Mouse (Mus musculus) limb, embryonic 14.5 days (tissue): ENCODE data around the gene Neurog3. TPM values are rescaled to one million over a fixed set of nuclear protein-coding genes. Genes with fewer than 3 reads are reported as not detected.

ENCODE experiments used
- ATAC-seq: fragments of 200-750 bp; cut with Nextera tagmentation; 2 replicates; pipeline ENCODE4 v1.8.0; 2017; ENCODE audit warnings: low read depth, moderate number of reproducible peaks, moderate TSS enrichment; ENCODE audit not compliant: low FRiP score
- DNase-seq: peaks from one replicate; pipeline ENCODE4 v3.0.0-alpha.2; 2015; ENCODE audit warnings: low spot score
- H3K27ac ChIP-seq: fragments of 300-500 bp; sonication (generic); replicated peaks from 2 replicates; pipeline ENCODE4 v1.5.1; 2014; ENCODE audit warnings: low read depth, mild to moderate bottlenecking, low read length, moderate library complexity, mixed read lengths
- H3K27me3 ChIP-seq: fragments of 300-500 bp; sonication (generic); 2 replicates; pipeline ENCODE4 v1.6.1; 2014; ENCODE audit warnings: low read length, mixed read lengths; ENCODE audit not compliant: control insufficient read depth, insufficient read depth
- H3K36me3 ChIP-seq: fragments of 300-500 bp; sonication (generic); 2 replicates; pipeline ENCODE4 v1.6.1; 2014; ENCODE audit warnings: mild to moderate bottlenecking, low read length, moderate library complexity, mixed read lengths; ENCODE audit not compliant: control insufficient read depth, insufficient read depth
- H3K4me1 ChIP-seq: fragments of 300-500 bp; sonication (generic); 2 replicates; pipeline ENCODE4 v1.6.1; 2014; ENCODE audit warnings: antibody characterized with exemption, low read length, mixed read lengths; ENCODE audit not compliant: control insufficient read depth, insufficient read depth
- H3K4me2 ChIP-seq: fragments of 300-500 bp; sonication (generic); replicated peaks from 2 replicates; pipeline ENCODE4 v1.6.1; 2014; ENCODE audit warnings: low read depth, mild to moderate bottlenecking, low read length, moderate library complexity; ENCODE audit not compliant: severe bottlenecking
- H3K4me3 ChIP-seq: fragments of 300-500 bp; sonication (generic); replicated peaks from 2 replicates; pipeline ENCODE4 v1.5.1; 2014; ENCODE audit warnings: low read length
- H3K9ac ChIP-seq: fragments of 300-500 bp; sonication (generic); 2 replicates; pipeline ENCODE4 v1.6.1; 2014; ENCODE audit warnings: mild to moderate bottlenecking, low read depth, low read length, moderate library complexity; ENCODE audit not compliant: severe bottlenecking
- H3K9me3 ChIP-seq: fragments of 300-500 bp; sonication (generic); 2 replicates; pipeline ENCODE4 v1.6.1; 2016; ENCODE audit warnings: low read length; ENCODE audit not compliant: control insufficient read depth
- POLR2A ChIP-seq: fragments of 200-500 bp; IDR thresholded peaks from 2 replicates; pipeline ENCODE4 v1.8.0; 2012; ENCODE audit warnings: inconsistent platforms, mild to moderate bottlenecking, moderate library complexity, borderline replicate concordance; ENCODE audit not compliant: insufficient read depth, insufficient read length; ENCODE audit errors: extremely low read depth
- WGBS: fragments of 180-500 bp; shearing (Covaris S2); extraction: QIAGEN DNeasy Blood & Tissue Kit; methylation state at CpG from one replicate; pipeline ENCODE4 v1.1.7; 2014; 5-methylcytosine and 5-hydroxymethylcytosine counted together
- polyA plus RNA-seq, 2 experiments: library from polyadenylated mRNA; depleted of rRNA in 1 of 2; stranded (reverse) in 1 of 2; unstranded in 1 of 2; fragments of >200 nt; fragmentation: Nextera tagmentation in 1 of 2; extraction: Ambion mirVana in 1 of 2; gene quantifications; 2 replicates each; pipeline versions ENCODE4 v1.2.1 to v1.2.3; 2012 to 2014

Gene Neurog3
- polyA plus RNA-seq, 2 experiments = not detected

DNA sequence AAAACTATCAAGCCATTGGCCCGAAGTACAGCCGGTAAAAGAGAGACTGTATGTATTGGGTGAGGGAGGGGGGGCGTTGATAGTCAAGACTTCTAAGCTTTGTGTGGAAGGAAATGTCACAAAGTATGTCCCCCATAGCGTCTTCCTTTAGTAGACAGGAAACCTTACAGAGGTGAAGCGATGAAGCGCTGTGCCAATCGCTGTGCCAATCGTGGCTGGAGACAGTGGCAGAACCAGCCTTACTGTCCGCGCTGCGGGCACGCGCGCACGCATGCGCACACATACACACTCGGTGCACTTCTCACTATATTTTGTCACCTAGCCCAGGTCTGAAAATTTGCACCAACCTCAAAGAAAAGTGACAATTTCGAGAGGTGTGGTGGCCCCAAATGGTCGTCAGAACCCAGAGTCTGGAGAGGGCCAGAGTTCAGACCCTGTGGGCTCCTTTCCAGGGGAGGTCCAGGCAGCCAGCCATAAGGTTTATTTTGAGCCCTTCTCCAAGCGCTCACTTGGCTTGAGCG, 5.1 kb upstream of the Neurog3 start:
- Histone ChIP-seq H3K9ac (no peak overlapping the region), H3K4me1 (peaks cover 3% of the 10 kb centered on the region), H3K9me3 (no peaks in the 10 kb centered on the region), H3K4me2 (no peak overlapping the region), H3K36me3 (no peaks in the 10 kb centered on the region), H3K27ac (no peak overlapping the region), H3K27me3 (peaks cover 61% of the 10 kb centered on the region), H3K4me3 (no peak overlapping the region)
- ATAC-seq = no peak
- 25% methylated on average over 21 of the region's 21 CpGs for WGBS
- no peak for DNase-seq
- no peak for TF ChIP-seq POLR2A

DNA sequence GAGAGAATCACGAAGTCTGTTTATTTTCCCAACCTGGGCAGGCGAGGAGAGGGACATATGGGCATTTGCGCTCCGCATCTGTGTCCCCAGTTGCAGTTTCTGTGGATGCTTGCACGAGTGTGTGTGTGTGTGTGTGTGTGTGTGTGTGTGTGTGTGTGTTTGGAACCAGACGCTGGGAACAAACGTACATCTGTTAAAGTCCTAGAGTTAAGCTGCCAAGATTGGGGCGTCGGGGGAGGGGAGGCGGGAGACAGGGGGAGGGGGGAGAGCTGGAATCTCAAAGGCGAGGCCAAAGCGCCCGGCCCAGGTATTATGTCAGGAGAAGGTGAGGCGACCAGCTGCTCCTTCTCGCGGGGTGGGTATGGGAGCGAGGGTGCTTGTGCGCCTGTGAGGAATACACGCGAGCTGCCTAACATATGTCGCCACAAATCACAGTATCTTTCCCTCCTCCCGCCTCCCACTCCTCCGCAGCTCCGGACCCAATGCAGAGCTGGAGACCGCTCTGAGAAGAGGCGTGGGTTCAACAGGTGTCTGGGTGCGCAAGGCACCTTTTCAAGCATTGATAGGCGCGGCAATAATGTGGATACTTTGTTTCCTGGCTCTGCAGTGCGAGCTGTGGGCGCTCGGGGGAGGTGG, 4.5 kb upstream of the Neurog3 start:
- Histone ChIP-seq H3K9me3 (no peaks in the 10 kb centered on the region), H3K27ac (no peak overlapping the region), H3K36me3 (no peaks in the 10 kb centered on the region), H3K4me3 (no peak overlapping the region), H3K27me3 (peaks cover 68% of the 10 kb centered on the region), H3K4me2 (no peak overlapping the region), H3K4me1 (peaks cover 4% of the 10 kb centered on the region), H3K9ac (no peak overlapping the region)
- DNase-seq (no peak), ATAC-seq (no peak)
- no peak for TF ChIP-seq POLR2A
- WGBS = 2% methylated on average over 28 of the region's 32 CpGs

DNA sequence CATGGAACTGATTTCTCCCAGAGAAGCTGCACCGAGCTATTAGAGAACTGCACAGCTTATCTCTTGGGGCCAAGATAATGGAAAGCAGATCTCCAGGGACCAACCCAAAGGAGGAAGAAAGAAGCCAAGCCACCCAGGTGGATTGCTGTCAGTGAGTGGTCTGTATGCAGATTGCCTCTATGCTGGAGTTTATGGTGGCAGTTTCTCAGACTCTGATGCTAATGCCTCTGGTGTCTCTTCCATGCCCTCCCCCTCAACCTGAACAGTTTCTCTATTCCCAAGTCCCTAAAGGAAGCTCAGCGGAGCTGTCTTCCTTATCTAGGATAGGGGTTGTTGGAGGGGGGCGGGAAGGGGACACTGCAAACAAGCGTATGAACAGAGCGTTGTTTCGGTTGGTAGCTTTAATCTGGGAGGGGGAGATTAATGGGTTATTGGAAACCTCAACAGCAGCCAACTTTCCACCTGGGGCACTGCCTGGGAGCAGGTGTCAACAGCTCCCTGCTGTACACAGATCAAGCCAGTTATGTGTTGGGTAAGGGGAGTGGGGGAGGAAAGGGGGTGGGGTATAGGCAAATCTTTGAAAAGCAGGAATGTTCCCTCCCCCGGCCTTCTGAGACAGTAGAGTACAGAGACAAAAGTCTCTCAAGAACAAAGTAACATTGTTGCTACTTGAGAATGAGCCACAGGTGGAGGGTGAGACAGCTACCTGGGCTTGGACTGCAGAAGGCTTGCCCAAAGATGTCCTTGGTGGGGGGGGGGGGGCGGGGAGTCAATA, 3.0 kb downstream of the Neurog3 start:
- no peak for TF ChIP-seq POLR2A
- H3K9ac ChIP-seq = no peak overlapping the region
- ATAC-seq (no peak), DNase-seq (no peak)
- peaks cover 4% of the 10 kb centered on the region for H3K4me1 ChIP-seq
- H3K4me2 ChIP-seq = no peak overlapping the region
- no peak overlapping the region for H3K4me3 ChIP-seq
- 7% methylated on average over 8 of the region's 8 CpGs for WGBS
- H3K9me3 ChIP-seq = no peaks in the 10 kb centered on the region
- H3K27ac ChIP-seq = no peak overlapping the region
- peaks cover 66% of the 10 kb centered on the region for H3K27me3 ChIP-seq
- no peaks in the 10 kb centered on the region for H3K36me3 ChIP-seq

DNA sequence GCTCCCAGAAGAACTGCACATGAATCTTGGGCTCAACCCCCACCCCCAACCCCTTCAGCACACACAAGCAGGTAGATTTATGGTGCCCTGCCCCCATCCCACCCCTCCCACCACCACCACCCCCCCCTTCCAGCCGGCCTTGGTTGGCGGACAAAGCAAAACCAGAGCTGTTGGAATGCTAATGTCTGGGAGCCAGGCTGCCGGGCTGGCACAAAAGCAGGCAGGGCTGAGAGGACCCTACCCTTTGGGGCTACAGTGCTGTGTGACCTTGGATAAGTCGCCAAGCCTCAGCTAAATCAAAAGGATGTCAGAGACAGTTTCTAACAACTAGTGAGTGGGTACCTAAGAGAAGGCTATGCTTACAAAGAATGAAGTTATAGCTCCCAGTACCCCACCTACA, 4.3 kb downstream of the Neurog3 start:
- no peak for DNase-seq
- no peak overlapping the region for H3K4me3 ChIP-seq
- H3K27me3 ChIP-seq = peaks cover 54% of the 10 kb centered on the region
- H3K27ac ChIP-seq = no peak overlapping the region
- no peaks in the 10 kb centered on the region for H3K9me3 ChIP-seq
- no peak for ATAC-seq
- H3K36me3 ChIP-seq = no peaks in the 10 kb centered on the region
- no peak overlapping the region for H3K9ac ChIP-seq
- WGBS = 12% methylated on average over 4 of the region's 4 CpGs
- H3K4me2 ChIP-seq = no peak overlapping the region
- peaks cover 4% of the 10 kb centered on the region for H3K4me1 ChIP-seq
- TF ChIP-seq POLR2A = no peak

DNA sequence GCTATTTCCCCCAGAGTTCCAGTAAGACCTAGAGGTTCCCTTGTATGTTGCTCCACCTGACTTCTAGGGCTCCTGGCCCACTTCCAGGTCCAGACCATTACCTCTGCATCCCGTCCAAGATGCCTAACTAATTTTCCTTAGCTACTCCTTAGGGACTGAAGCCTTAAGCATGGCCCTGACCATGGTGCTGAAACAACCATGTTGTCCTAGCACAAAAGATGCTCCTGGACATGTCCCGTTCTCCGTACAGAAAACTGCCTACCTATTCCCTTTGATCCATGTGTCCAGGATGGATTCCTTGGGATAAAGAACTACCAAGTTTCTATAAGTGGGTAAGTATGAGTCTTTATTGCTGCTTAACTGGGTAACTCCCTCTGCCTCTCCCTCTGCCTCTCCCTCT, 5.2 kb downstream of the Neurog3 start:
- Histone ChIP-seq H3K9me3 (no peaks in the 10 kb centered on the region), H3K4me3 (no peak overlapping the region), H3K4me2 (no peak overlapping the region), H3K27me3 (peaks cover 45% of the 10 kb centered on the region), H3K4me1 (no peaks in the 10 kb centered on the region), H3K9ac (no peak overlapping the region), H3K36me3 (no peaks in the 10 kb centered on the region), H3K27ac (no peak overlapping the region)
- DNase-seq (peak; percentile 82), ATAC-seq (no peak)
- no peak for TF ChIP-seq POLR2A
- 15% methylated on average over 3 of the region's 3 CpGs for WGBS
